Mouse (Mus musculus) heart, adult 2 months (tissue): ENCODE measurements around the gene Zfp784.

Experiments used
- CTCF ChIP-seq: fragments of 200-600 bp; IDR thresholded peaks from 2 replicates; pipeline ENCODE4 v1.8.1; 2022; ENCODE audit warnings: antibody characterized with exemption, mild to moderate bottlenecking, moderate library complexity
- EP300 ChIP-seq: fragments of 200-500 bp; IDR thresholded peaks from 2 replicates; pipeline ENCODE4 v1.6.1; 2011; ENCODE audit warnings: low read depth, low read length, control low read depth; ENCODE audit not compliant: insufficient read depth
- POLR2A ChIP-seq: fragments of 200-500 bp; IDR thresholded peaks from 2 replicates; pipeline ENCODE4 v1.6.1; 2011; ENCODE audit warnings: mild to moderate bottlenecking, low read depth, low read length, control low read depth; ENCODE audit not compliant: insufficient read depth

DNA sequence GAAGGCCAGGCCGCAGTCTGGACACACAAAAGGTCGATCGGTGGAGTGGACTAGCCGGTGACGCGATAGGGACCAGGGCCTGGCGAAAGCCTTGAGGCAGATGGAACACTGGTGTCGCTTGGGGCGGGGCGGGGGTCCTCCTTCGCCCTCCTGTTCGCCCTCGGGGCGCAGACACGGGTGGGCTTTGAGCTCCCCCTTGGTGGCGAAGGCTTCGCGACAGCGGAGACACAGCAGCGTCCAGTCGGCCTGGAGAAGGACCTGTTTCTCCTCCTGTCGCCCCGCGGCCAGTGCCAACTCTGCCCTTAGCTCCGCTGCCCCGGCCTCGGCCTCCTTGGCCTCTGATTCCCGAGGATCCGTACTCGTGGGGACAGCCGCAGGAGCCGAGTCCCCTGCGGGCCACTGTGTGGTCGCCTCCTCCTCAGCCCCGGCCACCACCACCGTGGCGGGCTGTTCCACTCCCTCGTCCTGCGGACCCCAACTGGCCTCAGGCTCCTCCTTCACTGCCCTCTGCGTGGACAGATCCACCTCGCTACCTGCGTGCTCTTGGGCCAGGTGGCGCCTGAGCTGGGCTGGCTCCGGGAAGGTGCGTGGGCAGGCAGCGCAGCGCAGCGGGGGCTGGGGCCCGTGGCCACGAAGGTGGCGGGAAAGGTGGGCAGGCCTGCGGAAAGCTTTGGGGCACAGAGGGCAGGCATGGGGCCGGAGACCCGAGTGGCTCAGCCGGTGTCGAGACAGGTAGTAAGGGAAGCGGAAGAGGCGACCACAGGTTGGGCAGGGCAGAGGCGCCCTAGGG is 44.1 kb downstream of the Zfp784 start:
- no peak for TF ChIP-seq POLR2A
- no peak for TF ChIP-seq CTCF
- no peak for TF ChIP-seq EP300
